Mouse (Mus musculus) ES-E14 (cell line): ENCODE measurements around the gene Dcbld1. TPM values are rescaled to one million over a fixed set of nuclear protein-coding genes. Genes with fewer than 3 reads are reported as not detected.
A peak's percentile ranks its signal among the peaks of the same experiment; 100 is the strongest.

Source experiments
- DNase-seq: peaks from one replicate; pipeline ENCODE4 v3.0.0-alpha.2; 2013; ENCODE audit warnings: low read depth, low spot score
- H3K27ac ChIP-seq: 2 replicates; pipeline ENCODE4 v1.5.1; 2012; ENCODE audit warnings: low read depth, mild to moderate bottlenecking, low read length, moderate library complexity, mixed read lengths; ENCODE audit not compliant: poor library complexity, insufficient read depth, severe bottlenecking
- H3K36me3 ChIP-seq: 2 replicates; pipeline ENCODE4 v1.6.1; 2012; ENCODE audit warnings: mild to moderate bottlenecking, low read length, moderate library complexity, mixed read lengths; ENCODE audit not compliant: control insufficient read depth, poor library complexity, insufficient read depth, severe bottlenecking
- H3K4me1 ChIP-seq, 2 experiments: fragments of 150-350 bp in 1 of 2; sonication (generic) in 1 of 2; 2 replicates each; pipeline ENCODE4 v1.6.1; 2012; ENCODE audit warnings: low read length in 2 of 2, mild to moderate bottlenecking in 1 of 2, mixed read lengths in 1 of 2; ENCODE audit not compliant: control insufficient read depth in 2 of 2, insufficient read depth in 2 of 2, poor library complexity in 1 of 2
- H3K4me3 ChIP-seq, 2 experiments: fragments of 150-350 bp in 1 of 2; sonication (generic) in 1 of 2; 2 replicates each; pipeline ENCODE4 v1.5.1; 2012; ENCODE audit warnings: low read length in 2 of 2, low read depth in 1 of 2, mild to moderate bottlenecking in 1 of 2, mixed read lengths in 1 of 2; ENCODE audit not compliant: insufficient read depth in 1 of 2, poor library complexity in 1 of 2, severe bottlenecking in 1 of 2
- H3K9ac ChIP-seq: 2 replicates; pipeline ENCODE4 v1.6.1; 2012; ENCODE audit warnings: low read depth, mild to moderate bottlenecking, low read length, mixed read lengths; ENCODE audit not compliant: poor library complexity, insufficient read depth, severe bottlenecking
- H3K9me3 ChIP-seq: fragments of 150-350 bp; sonication (generic); 2 replicates; pipeline ENCODE4 v1.6.1; 2012; ENCODE audit warnings: low read depth, mild to moderate bottlenecking, low read length; ENCODE audit not compliant: control insufficient read depth, insufficient read depth
- CHD2 ChIP-seq: IDR thresholded peaks from 2 replicates; pipeline ENCODE4 v1.6.1; 2014; ENCODE audit warnings: mild to moderate bottlenecking, low read depth, low read length, inconsistent platforms
- HCFC1 ChIP-seq: IDR thresholded peaks from 2 replicates; pipeline ENCODE4 v1.6.1; 2012; ENCODE audit warnings: low read length, inconsistent platforms, borderline replicate concordance; ENCODE audit not compliant: insufficient read depth
- MAFK ChIP-seq: IDR thresholded peaks from 2 replicates; pipeline ENCODE4 v1.6.1; 2014; ENCODE audit warnings: mild to moderate bottlenecking, low read depth, low read length, inconsistent platforms; ENCODE audit not compliant: insufficient read depth
- ZC3H11A ChIP-seq: IDR thresholded peaks from 2 replicates; pipeline ENCODE4 v1.6.1; 2012; ENCODE audit warnings: low read depth, mild to moderate bottlenecking, inconsistent platforms, low read length, borderline replicate concordance
- ZNF384 ChIP-seq: IDR thresholded peaks from 2 replicates; pipeline ENCODE4 v1.6.1; 2012; ENCODE audit warnings: low read depth, low read length, inconsistent platforms
- in situ Hi-C, 2 experiments: fragments of 600-800 bp; cut with MboI; formaldehyde crosslinking; loops; one replicate each; pipeline ENCODE4 v1.15.1; 2025; ENCODE audit warnings: low sequenced_read_pairs in 2 of 2, inconsistent platforms in 1 of 2; ENCODE audit not compliant: unreplicated experiment in 2 of 2
- total RNA-seq: library from RNA; depleted of rRNA; stranded (reverse); fragments of 300-350 nt; gene quantifications from 2 replicates; pipeline ENCODE4 v1.2.3, GENCODE M21; 2012

Gene Dcbld1
- total RNA-seq, 1 experiment: 33.2 TPM

DNA sequence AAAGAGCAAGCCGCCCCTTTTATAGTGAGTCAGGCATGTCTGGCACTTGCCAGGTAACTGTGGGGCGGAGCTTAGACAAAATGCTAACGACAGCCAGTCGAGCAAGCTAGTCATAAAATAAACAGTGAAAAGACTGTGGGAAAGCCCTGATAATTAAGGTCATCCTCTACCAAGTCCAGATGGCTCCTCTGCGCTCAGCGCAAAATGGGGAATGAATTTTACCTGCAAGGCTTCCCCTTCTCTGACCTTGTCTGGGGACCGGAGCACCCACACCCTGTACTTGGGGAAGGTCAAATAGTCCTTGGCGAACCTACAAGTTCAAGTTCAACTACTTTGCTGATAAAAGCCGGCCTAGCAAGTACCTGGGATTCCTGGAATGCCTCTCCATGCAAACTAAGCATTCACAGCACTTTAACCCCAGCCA is 44.6 kb downstream of the Dcbld1 start:
- TF ChIP-seq ZNF384: no peak
- no peak for TF ChIP-seq CHD2
- TF ChIP-seq ZC3H11A: no peak
- Histone ChIP-seq H3K27ac (peak overlapping the region; percentile 99), H3K4me3 (peak overlapping the region in 1 of 2 experiments; percentile 43; a peak in 2 of 4 replicates), H3K36me3 (0 out of 2 replicates have a peak, but pooled peaks cover 3% of the 10 kb centered on the region), H3K9me3 (no peaks in the 10 kb centered on the region), H3K4me1 (peaks cover 35 to 41% of the 10 kb centered on the region in 2 experiments), H3K9ac (peak overlapping the region; percentile 31; the same call in 1 of the 2 replicates)
- in situ Hi-C loops: no loop called here
- DNase-seq: peak; percentile 56

- Histone ChIP-seq H3K27ac (peak overlapping the region; percentile 99), H3K9me3 (no peaks in the 10 kb centered on the region), H3K4me1 (peaks cover 34 to 40% of the 10 kb centered on the region in 2 experiments), H3K9ac (peak overlapping the region; percentile 62), H3K4me3 (peak overlapping the region in 1 of 2 experiments; percentile 18; a peak in 1 of 4 replicates), H3K36me3 (0 out of 2 replicates have a peak, but pooled peaks cover 3% of the 10 kb centered on the region)
- no peak for DNase-seq
- no peak for TF ChIP-seq ZC3H11A
- in situ Hi-C loops: no loop called here
Observed at GRCm38 (mm10) chr10:52278866-52279265, 45.4 kb downstream of the Dcbld1 start.

DNA sequence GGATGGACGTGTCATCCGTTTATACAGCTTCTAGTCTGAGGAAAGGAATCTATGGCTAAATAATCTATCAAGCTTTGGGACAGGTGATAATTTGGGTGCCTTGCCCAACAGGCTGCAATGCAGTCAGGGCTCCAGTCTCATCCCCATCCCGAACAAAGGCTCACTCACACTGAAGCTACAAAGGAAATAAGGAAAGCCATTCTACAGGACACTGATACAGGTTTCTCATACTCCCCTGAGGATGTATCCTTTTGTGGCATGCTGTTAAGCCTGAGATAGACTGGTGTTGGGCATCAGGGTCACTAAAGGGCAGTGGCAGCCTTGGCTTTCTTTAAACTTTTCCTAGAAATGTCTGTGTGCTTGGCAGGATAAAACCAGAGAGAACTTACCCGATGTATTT is 46.5 kb downstream of the Dcbld1 start:
- no peak for DNase-seq
- Histone ChIP-seq H3K9ac (no peak overlapping the region), H3K36me3 (peaks cover 3% of the 10 kb centered on the region; the same call in 1 of the 2 replicates)

DNA sequence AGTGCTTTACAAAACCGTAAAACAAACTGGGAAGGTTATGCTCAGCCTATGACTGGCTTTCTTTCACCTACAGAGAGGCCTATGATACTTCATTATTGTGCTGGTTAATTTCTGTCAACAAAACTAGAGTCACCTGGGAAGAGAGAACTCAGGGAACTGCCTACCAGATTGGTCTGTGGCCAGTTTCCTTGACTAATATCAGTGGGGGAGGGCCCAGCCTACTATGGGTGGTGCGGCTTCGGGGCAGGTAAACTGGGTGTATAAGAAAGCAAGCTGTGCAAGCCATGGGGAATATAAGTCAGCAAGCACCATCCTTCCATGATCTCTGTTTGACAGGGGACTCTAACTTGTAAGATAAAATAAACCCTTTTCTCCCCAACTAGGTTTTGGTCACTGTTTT is 47.2 kb downstream of the Dcbld1 start:
- Histone ChIP-seq H3K4me1 (peaks cover 25 to 33% of the 10 kb centered on the region in 2 experiments), H3K4me3 (no peak overlapping the region), H3K36me3 (peaks cover 4% of the 10 kb centered on the region; the same call in 1 of the 2 replicates), H3K27ac (peak overlapping the region; percentile 31; the same call in 1 of the 2 replicates), H3K9ac (no peak overlapping the region), H3K9me3 (no peaks in the 10 kb centered on the region)
- no peak for TF ChIP-seq ZNF384
- no peak for TF ChIP-seq CHD2
- no peak for DNase-seq
- in situ Hi-C loops: no loop called here

More for the DNA sequence above, 46.5 kb downstream of the Dcbld1 start:
- peaks cover 31 to 39% of the 10 kb centered on the region in 2 experiments for H3K4me1 ChIP-seq
- in situ Hi-C loops: no loop called here
- no peak overlapping the region; the same call in 1 of the 2 replicates for H3K27ac ChIP-seq
- TF ChIP-seq ZC3H11A: no peak
- no peak for TF ChIP-seq ZNF384
- no peak for TF ChIP-seq MAFK
- no peak for TF ChIP-seq HCFC1
- TF ChIP-seq CHD2: no peak
- no peak overlapping the region for H3K4me3 ChIP-seq
- no peaks in the 10 kb centered on the region for H3K9me3 ChIP-seq

DNA sequence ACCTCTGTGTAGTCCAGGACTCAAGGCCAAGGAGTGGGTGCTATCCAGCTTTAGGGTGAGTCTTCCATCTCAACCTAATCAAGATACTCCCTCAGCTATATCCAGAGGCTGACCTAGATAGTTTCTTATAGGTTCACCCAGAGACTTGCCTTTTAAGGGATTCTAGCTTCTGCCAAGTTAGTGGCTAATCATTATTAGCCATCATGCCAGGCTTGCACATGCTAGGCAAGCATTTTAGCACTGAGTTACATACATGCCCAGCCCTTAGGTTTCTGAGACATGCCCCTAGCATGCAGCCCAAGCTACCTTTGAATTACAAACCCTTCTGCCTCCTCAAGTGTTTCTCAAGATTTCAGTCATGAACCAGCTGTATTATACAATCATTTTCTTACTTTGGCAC is 47.9 kb downstream of the Dcbld1 start:
- TF ChIP-seq ZC3H11A: no peak
- no peak for TF ChIP-seq CHD2
- TF ChIP-seq ZNF384: no peak
- TF ChIP-seq MAFK: no peak
- no peak for TF ChIP-seq HCFC1
- H3K4me3 ChIP-seq: no peak overlapping the region
- DNase-seq: no peak
- peaks cover 20 to 32% of the 10 kb centered on the region in 2 experiments for H3K4me1 ChIP-seq
- no peaks in the 10 kb centered on the region for H3K9me3 ChIP-seq
- H3K36me3 ChIP-seq: peaks cover 4% of the 10 kb centered on the region; the same call in 1 of the 2 replicates
- no peak overlapping the region for H3K27ac ChIP-seq
- in situ Hi-C loops: no loop called here
- no peak overlapping the region; the same call in 1 of the 2 replicates for H3K9ac ChIP-seq
